Mouse (Mus musculus): ENCODE results near the gene Gm7173.

Gm7173 gene

DNA sequence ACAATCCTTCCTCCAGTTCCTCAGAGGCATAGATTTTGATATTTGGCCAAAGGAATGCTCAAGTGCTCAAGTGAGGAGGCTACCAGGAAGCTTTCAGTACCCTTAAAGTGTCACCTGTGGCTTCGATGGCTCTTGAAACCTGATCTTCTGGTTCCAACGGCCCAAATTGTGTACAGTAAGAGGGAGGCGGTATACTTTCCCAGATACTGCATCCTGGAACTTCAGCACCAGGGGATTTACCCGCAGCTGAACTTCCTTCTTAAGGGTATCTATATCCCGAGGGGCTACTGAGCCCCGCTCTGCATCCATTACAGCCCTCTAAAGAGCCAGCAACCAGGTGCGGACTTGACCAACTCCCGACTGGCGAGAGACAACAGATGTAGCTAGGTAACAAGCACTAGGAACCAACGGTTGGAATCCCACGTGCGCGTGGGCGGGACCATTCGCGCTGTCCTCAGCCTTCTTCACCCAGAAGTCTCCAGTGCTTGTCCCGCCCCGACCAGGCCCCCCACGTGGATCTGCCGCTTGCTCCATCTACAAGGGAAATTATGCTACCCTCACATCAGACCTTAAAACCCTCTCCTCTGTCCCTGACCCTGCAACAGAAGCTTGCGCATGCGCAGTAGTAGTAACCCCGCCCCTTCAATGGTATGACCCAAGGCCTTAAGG, at the start of gene Gm7173:
Gm7173 (minus strand) TSS at position 309 of the 669 bp plus-strand sequence.
- DNase-seq (ENCODE audit: low read depth) = no peak

DNA sequence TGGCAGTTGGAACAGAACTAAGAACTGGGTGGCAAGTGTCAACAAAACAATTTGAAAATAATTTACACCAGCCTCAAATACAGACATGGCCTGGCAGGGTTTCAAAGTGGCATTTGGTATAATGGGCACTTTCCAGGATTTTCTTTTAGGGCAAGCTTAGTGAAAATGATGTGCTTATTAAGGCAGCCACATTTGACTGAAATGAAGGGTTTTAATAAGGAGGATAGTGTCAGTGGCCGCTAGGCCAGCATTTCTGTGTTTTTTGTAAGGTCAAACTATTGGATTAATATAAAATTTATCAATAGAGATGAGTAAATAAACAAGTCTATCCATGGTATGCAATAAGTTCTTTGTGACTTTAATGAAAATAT, 546 bp upstream of the Gm7173 start:
- no peak for DNase-seq (ENCODE audit: low read depth)

DNA sequence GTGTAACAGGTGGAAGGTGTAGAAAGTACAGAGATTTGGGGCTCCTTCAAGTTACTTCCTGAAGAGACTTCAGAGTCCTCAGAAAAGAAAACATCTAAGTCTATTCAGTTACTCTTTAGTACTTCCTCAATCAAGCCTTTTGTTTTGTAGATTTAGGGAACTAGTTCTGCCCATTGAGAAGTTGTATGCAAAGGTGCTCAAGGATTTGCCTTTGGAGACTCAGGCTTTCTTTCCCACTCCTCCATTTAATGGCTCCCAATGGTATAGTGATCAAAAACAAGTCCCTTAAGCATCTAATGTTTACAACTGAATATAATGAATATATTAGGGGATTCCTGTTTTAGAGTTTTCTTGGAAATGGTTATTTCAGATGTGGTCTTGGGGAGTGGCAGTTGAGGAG, 200.3 kb downstream of the Gm7173 start:
- no peak for DNase-seq (ENCODE audit: low read depth)
